Mouse (Mus musculus) c-Kit-positive CD71-positive TER-119-negative erythroid progenitor cells, embryonic 14.5 days (primary cell): ENCODE measurements at regions not wholly inside any gene's neighbourhood (a gene's known extent, or its start where the extent isn't known, plus 50 kb on each side); places are given as distances from the start of the nearest gene placed in this dataset.

Experiments used
- DNase-seq: peaks from one replicate; pipeline ENCODE4 v3.0.0-alpha.2; 2013; ENCODE audit warnings: low read depth

GRCm38 (mm10) chr7:125033778-125034177, 410.7 kb upstream of the Kdm8 start:
- no peak for DNase-seq

GRCm38 (mm10) chr7:125034196-125034595, 410.3 kb upstream of the Kdm8 start:
- no peak for DNase-seq

DNA sequence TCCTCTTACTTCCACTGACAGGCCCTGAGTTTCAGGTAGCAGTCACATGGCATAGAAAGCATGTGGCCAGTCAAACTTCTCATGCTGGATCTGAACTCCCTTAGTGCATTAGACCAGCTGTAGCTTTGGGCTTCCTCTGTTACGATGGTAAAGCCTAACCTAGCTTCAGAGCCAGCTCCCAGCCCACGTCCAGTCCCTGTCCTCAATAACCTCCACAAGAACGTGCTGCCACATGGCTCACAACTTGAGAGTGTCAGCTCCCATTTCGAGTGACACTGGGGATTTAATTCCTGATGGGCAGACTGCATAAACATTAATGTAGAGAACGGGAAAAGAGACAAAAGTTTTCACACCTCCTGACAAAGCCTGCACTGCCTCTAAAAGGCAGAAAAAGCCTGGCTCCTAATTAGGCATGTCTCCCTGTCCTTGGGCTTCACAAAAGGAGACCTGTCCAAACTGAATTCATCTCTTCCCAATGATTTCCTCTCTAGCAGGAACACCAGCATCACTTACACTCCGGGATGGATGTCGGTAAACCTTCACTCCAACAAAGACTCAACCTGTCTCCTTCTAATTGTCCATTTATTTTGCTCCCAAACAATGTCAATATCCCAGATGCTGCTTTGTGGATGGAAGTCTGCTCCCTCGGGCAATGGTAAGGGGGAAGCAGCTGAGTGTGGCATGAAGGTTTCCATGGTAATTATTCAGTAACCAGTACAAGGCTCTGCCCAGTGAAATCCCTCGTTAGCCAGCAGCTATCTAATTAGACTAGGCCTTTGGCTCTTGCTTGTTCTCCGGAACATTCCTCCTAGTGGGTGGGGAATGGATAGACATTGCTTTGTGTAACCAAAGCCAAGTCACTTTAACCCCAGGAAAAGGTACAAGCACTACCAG, 408.1 kb upstream of the Kdm8 start:
- no peak for DNase-seq

- no peak for DNase-seq
Observed at GRCm38 (mm10) chr7:125038840-125039239, 405.6 kb upstream of the Kdm8 start.

DNA sequence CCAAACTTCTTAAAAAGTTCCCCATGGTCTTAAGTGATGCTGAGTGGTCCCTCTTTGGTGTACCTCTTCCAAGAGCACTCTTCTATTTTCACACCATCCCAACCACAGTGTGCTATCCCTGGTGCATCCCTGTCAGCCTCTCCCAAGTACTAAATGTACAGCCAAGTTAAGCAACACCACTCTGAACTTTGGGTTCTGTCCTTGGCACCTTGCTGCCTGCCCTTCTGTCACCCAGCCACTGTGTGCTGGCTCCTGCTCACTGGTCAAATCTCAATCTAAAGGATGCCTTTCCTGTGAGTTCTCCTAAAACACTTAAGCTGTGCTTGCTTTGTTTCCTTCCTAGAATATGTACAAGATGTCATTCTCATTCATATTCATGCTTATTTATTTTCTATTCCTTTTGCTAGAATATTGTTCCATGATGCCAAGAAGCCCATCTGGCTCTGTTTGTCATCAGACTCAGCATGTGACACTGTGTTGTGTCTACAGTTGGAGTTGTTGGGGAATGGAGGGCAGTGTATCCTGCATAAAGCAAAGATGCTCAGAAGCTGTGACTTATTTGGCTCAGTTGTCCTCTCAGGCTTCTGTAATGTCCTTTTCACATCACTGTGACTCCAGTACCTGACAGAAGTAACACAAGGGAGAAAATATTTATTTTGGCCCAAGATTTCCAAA, 388.4 kb upstream of the Kdm8 start:
- no peak for DNase-seq

GRCm38 (mm10) chr7:125102464-125102863, 342.0 kb upstream of the Kdm8 start:
- no peak for DNase-seq

DNA sequence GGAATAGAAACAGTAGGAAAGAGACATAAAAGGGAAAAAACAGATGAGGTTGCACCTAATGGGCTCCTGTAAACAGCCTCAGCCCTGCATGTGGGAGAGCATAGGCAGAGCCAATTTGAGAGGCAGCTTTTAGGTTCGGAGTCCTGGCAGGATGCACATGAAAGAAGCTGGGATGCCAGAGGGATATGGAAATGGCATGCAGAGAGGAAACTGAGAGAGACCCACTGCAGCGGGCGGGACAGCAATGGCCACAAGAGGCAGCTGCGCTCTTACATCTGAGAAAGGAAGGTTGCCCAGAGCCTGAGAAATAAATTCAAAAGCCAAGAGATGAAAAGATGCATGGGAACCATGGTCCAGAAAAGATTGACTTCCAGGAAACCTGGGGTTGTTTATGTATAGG, 340.5 kb upstream of the Kdm8 start:
- DNase-seq, result no peak

DNA sequence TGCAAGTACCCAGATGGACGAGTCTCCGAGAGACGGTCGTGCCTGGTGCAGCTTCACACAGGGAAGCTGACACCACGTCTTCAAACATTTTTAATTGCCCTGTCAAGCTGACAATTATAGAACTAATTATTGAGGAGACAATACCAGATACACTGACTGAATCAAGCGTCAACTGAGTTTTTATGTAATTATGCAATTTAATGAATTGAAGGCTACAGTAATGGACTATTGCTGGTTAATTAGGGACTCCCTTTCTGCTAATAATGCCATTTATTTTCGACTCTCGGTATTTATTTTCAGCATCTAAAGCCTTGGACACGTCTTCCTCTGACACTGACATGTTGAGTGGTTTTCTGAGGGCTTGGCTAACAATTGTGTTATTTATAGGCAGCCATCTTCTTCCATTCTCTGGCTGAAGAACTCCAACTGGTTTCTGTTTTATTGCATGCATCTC, 331.6 kb upstream of the Kdm8 start:
- DNase-seq, result no peak

GRCm38 (mm10) chr7:125115322-125115996, 329.0 kb upstream of the Kdm8 start:
- DNase-seq, result no peak

- no peak for DNase-seq
Observed at GRCm38 (mm10) chr7:125117173-125117572, 327.3 kb upstream of the Kdm8 start.

DNA sequence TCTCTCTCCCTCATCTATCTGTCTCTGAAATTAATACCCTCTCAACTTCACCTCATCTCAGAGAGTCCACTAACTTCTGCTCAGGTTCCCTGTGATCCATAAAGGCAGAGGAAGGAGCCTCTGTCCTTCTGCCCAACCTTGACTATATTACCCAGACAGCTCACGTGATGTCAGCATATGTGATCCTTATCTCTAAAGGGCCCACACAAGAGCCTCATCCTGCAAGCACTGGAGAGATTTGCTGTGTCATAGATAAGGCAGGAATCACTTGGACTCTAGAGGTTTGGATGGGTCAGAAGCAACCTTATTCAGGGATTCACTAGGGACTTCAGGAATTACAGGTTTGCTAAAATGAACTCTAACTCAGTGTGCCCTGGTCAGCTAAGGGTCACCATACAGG, 315.3 kb upstream of the Kdm8 start:
- DNase-seq, result no peak

- no peak for DNase-seq
Observed at GRCm38 (mm10) chr7:125131968-125132367, 312.5 kb upstream of the Kdm8 start.

DNA sequence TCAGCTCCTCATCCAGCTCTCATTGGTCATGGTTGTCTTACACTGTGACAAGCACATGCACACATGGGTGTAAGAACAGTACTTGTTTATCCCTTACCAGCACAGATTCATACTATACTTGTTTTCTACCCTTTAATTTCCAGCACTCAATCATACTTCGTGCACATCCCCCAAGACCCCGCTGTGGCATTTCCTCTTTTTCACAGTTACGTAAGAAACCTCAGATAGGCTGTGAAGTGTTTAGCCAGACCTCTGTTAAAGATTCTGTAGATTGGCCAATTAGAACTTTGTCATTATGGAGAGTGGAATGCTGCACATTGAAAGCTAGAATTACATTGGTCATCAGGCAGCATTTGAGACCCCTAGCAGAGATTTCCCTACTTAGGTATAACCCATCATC, 305.9 kb upstream of the Kdm8 start:
- DNase-seq, result no peak

DNA sequence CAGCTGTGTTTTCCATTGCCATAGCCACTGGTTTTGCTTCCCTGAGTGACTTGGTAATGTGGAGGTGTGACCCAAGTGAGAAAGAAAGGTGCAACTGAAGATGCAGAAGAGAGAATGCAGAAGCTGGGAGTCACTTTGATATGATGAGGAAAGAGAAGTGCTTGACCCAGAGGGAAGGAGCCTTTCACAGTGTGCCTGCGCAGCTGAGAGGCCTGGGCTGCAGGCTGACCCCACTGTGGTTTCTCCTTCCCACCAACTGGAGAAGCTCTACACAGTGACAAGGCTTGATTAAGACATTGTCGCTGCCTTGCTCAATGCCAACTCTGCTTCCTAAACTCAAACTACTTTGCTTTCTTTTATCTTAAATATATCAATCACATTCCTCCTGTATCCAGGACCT, 305.3 kb upstream of the Kdm8 start:
- DNase-seq, result no peak

DNA sequence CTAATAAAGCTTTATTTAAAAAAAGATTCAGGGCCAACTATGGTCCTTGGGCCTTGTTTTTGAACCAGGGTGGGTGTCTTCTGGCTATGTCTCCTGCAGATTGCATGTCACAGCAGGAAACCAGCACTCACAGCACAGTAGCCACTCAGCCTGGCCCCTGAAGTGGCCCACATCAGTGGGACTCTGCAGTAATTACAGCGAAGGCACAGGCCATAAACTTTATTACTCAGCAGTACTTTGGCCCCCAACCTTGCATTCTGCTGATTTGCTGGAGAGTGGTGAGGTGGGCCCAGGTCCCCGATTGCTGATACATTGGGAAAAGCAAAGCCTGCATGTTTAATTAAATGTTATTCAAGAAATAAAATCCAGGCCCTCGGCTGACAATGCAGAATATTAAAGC, 303.6 kb upstream of the Kdm8 start:
- no peak for DNase-seq

DNA sequence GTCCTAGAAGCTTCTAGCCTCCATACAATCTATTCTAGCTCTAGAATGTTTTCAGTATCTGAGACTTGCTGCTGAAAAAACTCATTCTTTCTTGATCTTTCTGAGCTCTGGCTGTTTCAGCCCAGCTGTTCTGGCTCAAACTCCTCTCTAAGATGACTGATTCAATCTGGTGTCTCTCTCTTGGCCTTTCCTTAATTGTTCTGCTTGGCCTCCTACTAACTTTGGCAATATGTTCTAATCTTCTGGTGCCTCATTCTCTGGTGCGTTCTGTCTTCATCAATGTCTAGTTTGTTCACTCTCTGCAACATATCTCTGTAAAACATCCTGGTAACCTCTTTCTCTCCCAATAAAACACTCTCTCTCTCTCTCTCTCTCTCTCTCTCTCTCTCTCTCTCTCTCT, 302.6 kb upstream of the Kdm8 start:
- no peak for DNase-seq

- no peak for DNase-seq
Observed at GRCm38 (mm10) chr7:125146025-125146424, 298.5 kb upstream of the Kdm8 start.

DNA sequence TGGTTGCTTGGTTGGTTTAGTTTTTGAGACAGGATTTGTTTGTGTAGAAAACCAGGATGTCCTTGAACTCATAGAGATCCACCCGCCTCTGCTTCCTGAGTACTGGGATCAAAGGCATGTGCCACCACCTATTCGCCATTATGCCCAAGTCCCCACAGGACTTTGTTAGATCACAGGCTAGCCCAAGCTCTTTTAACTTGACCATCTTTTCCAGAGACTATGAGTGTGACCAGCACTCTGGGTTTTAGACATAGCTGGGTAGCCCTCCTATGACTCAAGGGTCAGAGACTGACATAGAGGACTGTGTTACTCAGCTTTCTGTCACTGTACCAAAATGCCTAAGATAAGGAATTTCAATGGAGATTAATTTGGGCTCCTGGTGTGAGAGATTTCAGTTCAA, 295.3 kb upstream of the Kdm8 start:
- DNase-seq, result no peak

DNA sequence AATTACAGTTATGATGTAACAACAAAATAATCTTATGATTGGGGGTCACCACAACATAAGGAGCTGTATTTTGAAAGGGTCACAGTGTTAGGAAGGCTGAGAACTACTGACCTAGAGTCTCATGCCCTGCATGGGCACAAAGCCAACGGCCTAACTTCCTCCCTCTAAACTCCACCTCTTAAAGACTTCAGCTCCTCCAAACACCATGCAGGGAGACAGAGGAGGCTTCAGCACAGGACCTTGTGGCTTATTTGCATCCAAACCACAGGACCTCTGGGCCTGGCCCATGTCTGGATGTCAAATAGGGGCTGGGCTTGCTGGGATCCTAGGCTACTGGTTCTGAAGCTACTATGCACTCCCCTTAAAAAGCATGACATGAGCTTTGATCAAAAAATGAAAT, 294.7 kb upstream of the Kdm8 start:
- no peak for DNase-seq

DNA sequence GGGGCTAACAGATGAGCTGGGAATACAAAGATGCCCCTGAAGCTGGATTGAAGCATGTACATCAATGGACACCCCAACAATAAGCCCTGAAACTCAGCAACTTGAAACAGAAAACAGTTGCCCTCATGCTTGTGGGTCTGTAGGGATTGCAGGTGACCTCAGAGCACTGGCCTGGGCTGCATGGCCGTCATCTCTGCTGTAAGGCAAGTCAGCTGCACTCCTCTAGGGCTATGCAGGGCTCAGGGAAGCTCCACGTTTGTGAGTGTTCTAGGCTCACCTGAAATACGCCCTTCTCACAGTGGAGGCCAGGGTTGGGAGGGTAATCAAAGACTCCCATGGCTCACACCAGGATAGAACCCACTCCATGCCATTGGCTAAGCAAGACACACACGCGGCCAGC, 292.2 kb upstream of the Kdm8 start:
- DNase-seq, result no peak

- no peak for DNase-seq
Observed at GRCm38 (mm10) chr7:125155291-125155690, 289.2 kb upstream of the Kdm8 start.

- no peak for DNase-seq
Observed at GRCm38 (mm10) chr7:125166881-125167351, 277.6 kb upstream of the Kdm8 start.

DNA sequence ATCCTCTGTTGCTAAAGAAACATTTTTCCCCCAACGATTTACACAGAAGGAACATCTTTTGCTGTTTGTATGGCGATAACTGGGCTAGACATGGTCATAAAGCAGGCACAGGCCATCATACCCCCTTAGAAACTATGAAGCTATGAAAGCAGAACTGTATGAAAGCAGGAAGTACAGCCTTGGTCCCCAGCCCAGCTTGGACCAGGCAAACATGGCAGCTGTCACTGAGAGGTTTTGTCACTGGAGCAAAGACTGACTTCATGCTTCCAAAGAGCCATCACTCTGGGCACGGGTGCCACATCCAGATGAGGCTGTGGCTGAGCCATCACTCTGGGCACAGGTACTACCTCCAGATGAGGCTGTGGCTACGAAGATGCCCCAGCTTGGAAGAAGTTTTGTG, 276.8 kb upstream of the Kdm8 start:
- DNase-seq, result no peak
